Mouse (Mus musculus) brain, embryonic 14.5 days (tissue): Measurements from ENCODE around the gene Taf5l.

Experiments used
- CTCF ChIP-seq: fragments of 200-500 bp; IDR thresholded peaks from 2 replicates; pipeline ENCODE4 v1.5.1; 2012; ENCODE audit warnings: inconsistent platforms, mild to moderate bottlenecking, moderate library complexity, borderline replicate concordance; ENCODE audit not compliant: insufficient read depth, insufficient read length; ENCODE audit errors: extremely low read depth
- POLR2A ChIP-seq: fragments of 200-500 bp; IDR thresholded peaks from 2 replicates; pipeline ENCODE4 v1.6.1; 2012; ENCODE audit warnings: mild to moderate bottlenecking, inconsistent platforms, borderline replicate concordance; ENCODE audit not compliant: poor library complexity, insufficient read depth, insufficient read length, severe bottlenecking; ENCODE audit errors: extremely low read depth

GRCm38 (mm10) chr8:123978166-123978838 lies 42.9 kb downstream of the Taf5l start:
- TF ChIP-seq CTCF: no peak
- no peak for TF ChIP-seq POLR2A
